Mouse (Mus musculus) small intestine, adult 2 months (tissue): ENCODE measurements around the gene Pnck. TPM values are rescaled to one million over a fixed set of nuclear protein-coding genes. Genes with fewer than 3 reads are reported as not detected.

Experiments
- H3K27ac ChIP-seq: fragments of 200-500 bp; 2 replicates; pipeline ENCODE4 v1.5.1; 2012; ENCODE audit warnings: low read depth, low read length, control low read depth, inconsistent platforms; ENCODE audit not compliant: insufficient read depth
- H3K27me3 ChIP-seq: fragments of 200-500 bp; 2 replicates; pipeline ENCODE4 v1.6.1; 2012; ENCODE audit warnings: mild to moderate bottlenecking, moderate library complexity, low read length, inconsistent platforms; ENCODE audit not compliant: control insufficient read depth, insufficient read depth
- H3K36me3 ChIP-seq: fragments of 200-500 bp; 2 replicates; pipeline ENCODE4 v1.6.1; 2012; ENCODE audit warnings: mild to moderate bottlenecking, low read length, control low read depth, inconsistent platforms; ENCODE audit not compliant: control insufficient read depth, insufficient read depth
- H3K4me1 ChIP-seq: fragments of 200-500 bp; 2 replicates; pipeline ENCODE4 v1.6.1; 2012; ENCODE audit warnings: low read length, inconsistent platforms, mixed read lengths; ENCODE audit not compliant: control insufficient read depth, insufficient read depth, insufficient read length
- H3K4me3 ChIP-seq: fragments of 200-500 bp; 2 replicates; pipeline ENCODE4 v1.5.1; 2012; ENCODE audit warnings: low read depth, mild to moderate bottlenecking, control low read depth, inconsistent platforms, low read length, moderate library complexity
- CTCF ChIP-seq: fragments of 200-500 bp; IDR thresholded peaks from 2 replicates; pipeline ENCODE4 v1.5.1; 2012; ENCODE audit warnings: low read depth, mild to moderate bottlenecking, control low read depth, inconsistent platforms, low read length, moderate library complexity, mixed read lengths; ENCODE audit not compliant: insufficient replicate concordance, insufficient read length; ENCODE audit errors: extremely low read depth
- POLR2A ChIP-seq: fragments of 200-500 bp; IDR thresholded peaks from 2 replicates; pipeline ENCODE4 v1.6.1; 2012; ENCODE audit warnings: low read depth, mild to moderate bottlenecking, control low read depth, inconsistent platforms, low read length, moderate library complexity
- WGBS: fragments of 180-500 bp; shearing (Covaris S2); methylation state at CpG from one replicate; pipeline ENCODE4 v1.1.7; 2018; 5-methylcytosine and 5-hydroxymethylcytosine counted together
- polyA plus RNA-seq: library from polyadenylated mRNA; depleted of rRNA; stranded (reverse); fragments of >200 nt; gene quantifications from 2 replicates; pipeline ENCODE4 v1.2.3, GENCODE M21; 2012

The Pnck gene
- polyA plus RNA-seq, 1 experiment = 5.8 TPM

GRCm38 (mm10) chrX:73675231-73675630 is 15.3 kb upstream of the Pnck start:
- peak overlapping the region; percentile 96 for H3K4me3 ChIP-seq
- peaks cover 42% of the 10 kb centered on the region for H3K36me3 ChIP-seq
- H3K27ac ChIP-seq = no peak overlapping the region
- 75% methylated on average over 2 of the region's 2 CpGs for WGBS
- peaks cover 6% of the 10 kb centered on the region; the same call in 1 of the 2 replicates for H3K4me1 ChIP-seq
- TF ChIP-seq POLR2A = no peak
- no peak for TF ChIP-seq CTCF
- H3K27me3 ChIP-seq = no peaks in the 10 kb centered on the region

- Histone ChIP-seq H3K4me3 (peak overlapping the region; percentile 96), H3K4me1 (peaks cover 11% of the 10 kb centered on the region; the same call in 1 of the 2 replicates), H3K27me3 (no peaks in the 10 kb centered on the region), H3K27ac (peak overlapping the region; percentile 65), H3K36me3 (peaks cover 31% of the 10 kb centered on the region)
- TF ChIP-seq POLR2A = no peak
- TF ChIP-seq CTCF = no peak
- WGBS = 29% methylated on average over 20 of the region's 20 CpGs
These were observed 14.2 kb upstream of the Pnck start for GRCm38 (mm10) chrX:73673968-73674661.

GRCm38 (mm10) chrX:73673619-73673967 is 13.7 kb upstream of the Pnck start:
- Histone ChIP-seq H3K4me1 (peaks cover 11% of the 10 kb centered on the region; the same call in 1 of the 2 replicates), H3K27me3 (no peaks in the 10 kb centered on the region), H3K4me3 (peak overlapping the region; percentile 96), H3K36me3 (peaks cover 26% of the 10 kb centered on the region), H3K27ac (peak overlapping the region; percentile 65)
- no peak for TF ChIP-seq POLR2A
- TF ChIP-seq CTCF = no peak
- 13% methylated on average over 25 of the region's 42 CpGs for WGBS

GRCm38 (mm10) chrX:73672879-73673618 is 13.1 kb upstream of the Pnck start, which contains the start of gene Slc6a8:
Gene Slc6a8 (plus strand): TSS chrX:73673150.
- peak within 1 kb of the TSS; percentile 96 for H3K4me3 ChIP-seq
- peaks cover 11% of the 10 kb centered on the region; the same call in 1 of the 2 replicates for H3K4me1 ChIP-seq
- H3K36me3 ChIP-seq = peaks cover 21% of the 10 kb centered on the region
- peak; percentile 94 for TF ChIP-seq POLR2A
- no peak for TF ChIP-seq CTCF
- peak within 1 kb of the TSS; percentile 96 for H3K27ac ChIP-seq
- H3K27me3 ChIP-seq = no peaks in the 10 kb centered on the region
- 10% methylated on average over 57 of the region's 72 CpGs for WGBS

- TF ChIP-seq CTCF (peak; percentile 42; the same call in 1 of the 2 replicates), POLR2A (no peak)
- peaks cover 11% of the 10 kb centered on the region; the same call in 1 of the 2 replicates for H3K4me1 ChIP-seq
- H3K36me3 ChIP-seq = peaks cover 15% of the 10 kb centered on the region
- H3K27me3 ChIP-seq = no peaks in the 10 kb centered on the region
- peak overlapping the region; percentile 96 for H3K27ac ChIP-seq
- H3K4me3 ChIP-seq = peak overlapping the region; percentile 37
- WGBS = 67% methylated on average over 4 of the region's 4 CpGs
These were observed 12.1 kb upstream of the Pnck start for GRCm38 (mm10) chrX:73672031-73672431.

- no peak overlapping the region for H3K27ac ChIP-seq
- H3K27me3 ChIP-seq = no peaks in the 10 kb centered on the region
- H3K4me3 ChIP-seq = no peak overlapping the region
- no peak for TF ChIP-seq CTCF
- TF ChIP-seq POLR2A = no peak
- peaks cover 5% of the 10 kb centered on the region for H3K4me1 ChIP-seq
- no peaks in the 10 kb centered on the region for H3K36me3 ChIP-seq
These were observed 3.2 kb upstream of the Pnck start for GRCm38 (mm10) chrX:73663143-73663542.

GRCm38 (mm10) chrX:73660284-73660665 is 358 bp upstream of the Pnck start:
- no peak for TF ChIP-seq CTCF
- TF ChIP-seq POLR2A = no peak
- Histone ChIP-seq H3K27me3 (no peaks in the 10 kb centered on the region), H3K36me3 (no peaks in the 10 kb centered on the region), H3K27ac (no peak overlapping the region), H3K4me1 (peaks cover 5% of the 10 kb centered on the region), H3K4me3 (peak overlapping the region; percentile 55)
- 28% methylated on average over 3 of the region's 3 CpGs for WGBS
